Mouse (Mus musculus): ENCODE data around the gene Gm128.

DNA sequence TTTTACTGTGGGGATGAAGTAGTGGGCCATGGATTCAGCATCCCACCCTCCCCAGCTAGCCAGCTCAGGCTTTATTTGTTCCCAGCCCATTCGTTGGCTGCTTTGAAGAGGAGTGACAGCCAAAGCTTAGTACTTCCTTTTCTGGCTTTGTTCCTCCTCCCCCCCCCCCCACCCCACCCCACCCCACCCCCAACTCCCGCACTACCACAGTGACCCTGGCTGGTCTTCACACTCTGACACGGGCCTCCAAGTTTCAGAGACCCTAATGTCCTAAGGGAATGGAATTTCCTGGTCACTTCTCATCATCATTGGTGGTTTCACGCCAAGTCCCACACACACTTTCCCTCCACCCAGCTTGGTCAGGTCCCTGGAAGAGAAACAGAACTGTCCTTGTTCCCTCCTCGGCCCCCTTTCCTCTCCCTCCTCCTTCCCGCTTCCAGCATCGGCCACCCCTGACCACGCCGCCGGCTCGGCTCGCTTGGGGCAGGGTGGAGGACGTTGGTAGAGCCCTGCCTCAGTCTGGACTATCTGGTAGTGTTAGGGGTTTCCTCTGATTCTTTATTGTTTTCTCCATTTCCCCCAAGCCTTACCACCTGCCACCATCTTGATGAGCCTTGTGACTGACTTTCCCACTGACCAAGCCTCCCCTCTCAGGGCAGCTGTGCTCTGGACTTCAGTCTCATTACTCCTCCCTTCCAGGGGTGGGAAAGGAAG lies 11.5 kb downstream of the Gm128 start:
- TF ChIP-seq CTCF (IDR thresholded peaks at IDR 0.05; ENCODE audit: insufficient read depth, low read length) (no peak), POLR2A (IDR thresholded peaks at IDR 0.05; ENCODE audit: borderline replicate concordance, extremely low read depth, low read depth, low read length) (peak; percentile 59; the same call in 1 of the 2 replicates)

Measured in lung, adult 2 months (tissue).